In the genomic region with DNA sequence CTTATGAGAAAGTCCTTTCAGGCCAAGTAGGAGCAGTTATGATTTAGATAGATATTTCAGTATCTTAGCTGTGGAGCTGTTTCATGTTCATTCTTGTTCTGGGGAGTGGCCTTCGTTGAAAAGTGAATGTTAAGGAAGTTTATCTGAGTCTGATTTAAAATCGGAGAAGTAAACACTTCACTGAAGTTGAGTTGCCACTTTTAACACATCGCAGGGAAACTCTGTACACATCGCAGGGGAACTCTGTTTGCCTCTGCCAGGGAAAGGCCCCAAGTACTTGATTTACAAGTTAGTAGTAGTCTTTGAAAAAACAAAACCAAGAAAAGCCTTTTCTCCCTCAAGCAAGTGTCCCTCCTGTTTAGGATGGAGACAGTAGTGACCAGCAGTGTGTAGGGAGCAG, we compare ENCODE assay signal across 10 mouse cellular contexts. TPM values are rescaled to one million over a fixed set of nuclear protein-coding genes. Genes with fewer than 3 reads are reported as not detected.
DNase-seq lines count a peak whose midpoint lies in the region; ATAC-seq and TF ChIP-seq lines count a peak whose summit lies in the region.
"Had no signal": no experiment of that assay in that cellular context is flagged by ENCODE, and none has a peak within 500 bp of the region (broad histone marks: within the 10 kb centered on the region; RNA-seq: fewer than 3 reads in every experiment).

No protein-coding gene starts in this region.

- H3K4me2 ChIP-seq in kidney, embryonic 15.5 days: peak overlapping the region; percentile 93; the same call in 1 of the 2 replicates
- H3K4me2 ChIP-seq in embryonic facial prominence, embryonic 14.5 days (ENCODE audit: low read depth, low read length): peak overlapping the region; percentile 93
- peak overlapping the region; percentile 19 for H3K4me2 ChIP-seq in limb, embryonic 13.5 days (replicated peaks)

- intact Hi-C loops in left cerebral cortex, postnatal 14 days (cut with DNase I): no loop called here

- H3K27ac ChIP-seq in kidney, embryonic 15.5 days: no peak overlapping the region
- peak overlapping the region; percentile 67 for H3K27ac ChIP-seq in embryonic facial prominence, embryonic 14.5 days (replicated peaks; ENCODE audit: low read depth, low read length)
- H3K27ac ChIP-seq in limb, embryonic 13.5 days: peak overlapping the region; percentile 44; the same call in 1 of the 2 replicates
- no peak overlapping the region for H3K27ac ChIP-seq in layer of hippocampus, adult 2 months

- H3K9me3 ChIP-seq in kidney, embryonic 15.5 days (replicated peaks): no peaks in the 10 kb centered on the region
- no peaks in the 10 kb centered on the region for H3K9me3 ChIP-seq in embryonic facial prominence, embryonic 14.5 days (ENCODE audit: control insufficient read depth, low read length)
- H3K9me3 ChIP-seq in limb, embryonic 13.5 days: no peaks in the 10 kb centered on the region

- no peak overlapping the region for H3K4me3 ChIP-seq in kidney, embryonic 15.5 days (replicated peaks)
- peak overlapping the region; percentile 55 for H3K4me3 ChIP-seq in embryonic facial prominence, embryonic 14.5 days (ENCODE audit: low read depth, low read length)
- H3K4me3 ChIP-seq in limb, embryonic 13.5 days: peak overlapping the region; percentile 58
- H3K4me3 ChIP-seq in layer of hippocampus, adult 2 months: no peak overlapping the region; the same call in 1 of the 2 replicates

- no peak for DNase-seq in kidney, postnatal 36 days
- DNase-seq in embryonic facial prominence, embryonic 14.5 days (ENCODE audit: low spot score): no peak
- peak; percentile 53 for DNase-seq in lung, postnatal 36 days
- DNase-seq in cerebellum, adult 11-12 months: no peak
- DNase-seq in layer of hippocampus, adult 2 months (ENCODE audit: low spot score in 2 of 2): no peak
- no peak for DNase-seq in left cerebral cortex, postnatal 14 days (ENCODE audit: low spot score in 2 of 2)

- WGBS in kidney, embryonic 15.5 days: 52% methylated on average over 4 of the region's 4 CpGs
- 54% methylated on average over 4 of the region's 4 CpGs for WGBS in embryonic facial prominence, embryonic 14.5 days
- 46% methylated on average over 4 of the region's 4 CpGs for WGBS in limb, embryonic 13.5 days

- H3K36me3 ChIP-seq in kidney, embryonic 15.5 days: no peaks in the 10 kb centered on the region
- no peaks in the 10 kb centered on the region for H3K36me3 ChIP-seq in embryonic facial prominence, embryonic 14.5 days (ENCODE audit: control insufficient read depth, insufficient read depth, low read length)
- H3K36me3 ChIP-seq in limb, embryonic 13.5 days: no peaks in the 10 kb centered on the region

- no peak for TF ChIP-seq CTCF in layer of hippocampus, adult 2 months (conservative IDR thresholded peaks at IDR 0.05)

- no peak for ATAC-seq in kidney, embryonic 15.5 days (replicated peaks; ENCODE audit: low FRiP score)
- no peak for ATAC-seq in embryonic facial prominence, embryonic 14.5 days (ENCODE audit: low read depth)
- no peak for ATAC-seq in limb, embryonic 13.5 days (ENCODE audit: low FRiP score, low read depth)

- peaks cover 10% of the 10 kb centered on the region for H3K4me1 ChIP-seq in kidney, embryonic 15.5 days
- no peaks in the 10 kb centered on the region for H3K4me1 ChIP-seq in embryonic facial prominence, embryonic 14.5 days (ENCODE audit: control insufficient read depth, insufficient read depth, low read length)
- no peaks in the 10 kb centered on the region for H3K4me1 ChIP-seq in limb, embryonic 13.5 days

- peaks cover 57% of the 10 kb centered on the region for H3K27me3 ChIP-seq in kidney, embryonic 15.5 days
- H3K27me3 ChIP-seq in embryonic facial prominence, embryonic 14.5 days (replicated peaks; ENCODE audit: control insufficient read depth, insufficient read depth, low read length): peaks cover 37% of the 10 kb centered on the region
- H3K27me3 ChIP-seq in limb, embryonic 13.5 days: peaks cover 57% of the 10 kb centered on the region

- no peak overlapping the region for H3K9ac ChIP-seq in kidney, embryonic 15.5 days
- H3K9ac ChIP-seq in embryonic facial prominence, embryonic 14.5 days (ENCODE audit: low read depth, low read length): peak overlapping the region; percentile 26
- no peak overlapping the region for H3K9ac ChIP-seq in limb, embryonic 13.5 days

RNA-seq across cellular contexts. Expression of gene Perp, which starts 0.9 kb away (rescaled TPM):
- polyA plus RNA-seq in kidney, embryonic 15.5 days (2015; fragmentation: Nextera tagmentation; extraction: Ambion mirVana): 17.0 and 18.1 TPM in 2 replicates
- 237 and 260 TPM in 2 replicates for polyA plus RNA-seq in embryonic facial prominence, embryonic 14.5 days (2014; fragmentation: Nextera tagmentation; extraction: Ambion mirVana)
- 119 and 130 TPM in 2 replicates for polyA plus RNA-seq in limb, embryonic 13.5 days (2015; fragmentation: Nextera tagmentation; extraction: Ambion mirVana)
- 1 to 10 TPM; 3.2 to 3.5 TPM for total RNA-seq in layer of hippocampus, adult 2 months (2021)
- 1 to 10 TPM; 4.8 to 5.4 TPM for total RNA-seq in left cerebral cortex, postnatal 14 days (2021)

RNA-seq across cellular contexts. Expression of gene Gm4922, which starts 59.1 kb away (rescaled TPM):
- polyA plus RNA-seq in kidney, embryonic 15.5 days (2015; fragmentation: Nextera tagmentation; extraction: Ambion mirVana): not detected in 2 replicates
- 0.17 TPM in 1 of 2 replicates, not detected in the other for polyA plus RNA-seq in embryonic facial prominence, embryonic 14.5 days (2014; fragmentation: Nextera tagmentation; extraction: Ambion mirVana)
- not detected in 2 replicates for polyA plus RNA-seq in limb, embryonic 13.5 days (2015; fragmentation: Nextera tagmentation; extraction: Ambion mirVana)
- not detected for total RNA-seq in layer of hippocampus, adult 2 months (2021)
- total RNA-seq in left cerebral cortex, postnatal 14 days (2021): not detected
- total RNA-seq: layer of hippocampus, postnatal 25 days; megakaryocyte-erythroid progenitor cell, adult 5-6 weeks had no signal

Comparison
In these comparisons a context has a peak if more than half of its experiments do, and no peak if none do; other contexts are left out.
1. H3K27ac ChIP-seq: peak in embryonic facial prominence, embryonic 14.5 days (single experiment) and limb, embryonic 13.5 days (single experiment); none in kidney, embryonic 15.5 days (single experiment) and layer of hippocampus, adult 2 months (single experiment).
2. H3K4me2 ChIP-seq: peak in every context shown above with its lines; median percentile 93 in kidney, embryonic 15.5 days; 93 in embryonic facial prominence, embryonic 14.5 days; 19 in limb, embryonic 13.5 days.
3. H3K4me3 ChIP-seq: peak in embryonic facial prominence, embryonic 14.5 days (single experiment) and limb, embryonic 13.5 days (single experiment); none in kidney, embryonic 15.5 days (single experiment) and layer of hippocampus, adult 2 months (single experiment).